Mouse (Mus musculus) cerebellum, adult (tissue): ENCODE measurements around the gene Med13l.
A peak's percentile ranks its signal among the peaks of the same experiment; 100 is the strongest.

ENCODE experiments used
- ATAC-seq: cut with Nextera tagmentation; 2 replicates; pipeline ENCODE4 v1.9.2; 2017; ENCODE audit warnings: mild to moderate bottlenecking, moderate library complexity, mixed read lengths; ENCODE audit not compliant: insufficient number of reproducible peaks, low FRiP score, low TSS enrichment

Gene Med13l

GRCm38 (mm10) chr5:118718070-118718469, 157.6 kb downstream of the Med13l start:
- ATAC-seq, result no peak

- ATAC-seq, result no peak
Measured at GRCm38 (mm10) chr5:118721416-118721815, 160.9 kb downstream of the Med13l start.

- no peak for ATAC-seq
Measured at GRCm38 (mm10) chr5:118721848-118722247, 161.4 kb downstream of the Med13l start.

- ATAC-seq, result no peak; the same call in 1 of the 2 replicates
Measured at GRCm38 (mm10) chr5:118722456-118722855, 162.0 kb downstream of the Med13l start.

GRCm38 (mm10) chr5:118725425-118725824, 164.9 kb downstream of the Med13l start:
- no peak for ATAC-seq

- ATAC-seq, result no peak
Measured at GRCm38 (mm10) chr5:118725886-118726505, 165.5 kb downstream of the Med13l start.

GRCm38 (mm10) chr5:118727336-118727735, 166.9 kb downstream of the Med13l start:
- no peak for ATAC-seq

GRCm38 (mm10) chr5:118732221-118732620, 171.7 kb downstream of the Med13l start:
- ATAC-seq, result peak; percentile 45; the same call in 1 of the 2 replicates

- ATAC-seq, result no peak
Measured at GRCm38 (mm10) chr5:118732651-118733050, 172.2 kb downstream of the Med13l start.

- ATAC-seq, result no peak
Measured at GRCm38 (mm10) chr5:118733566-118733965, 173.1 kb downstream of the Med13l start.

- ATAC-seq, result no peak
Measured at GRCm38 (mm10) chr5:118734455-118734854, 174.0 kb downstream of the Med13l start.

GRCm38 (mm10) chr5:118735738-118736137, 175.3 kb downstream of the Med13l start:
- ATAC-seq, result no peak

- no peak for ATAC-seq
Measured at GRCm38 (mm10) chr5:118737548-118737947, 177.1 kb downstream of the Med13l start.

- no peak for ATAC-seq
Measured at GRCm38 (mm10) chr5:118743067-118743466, 182.6 kb downstream of the Med13l start.

GRCm38 (mm10) chr5:118747026-118747425, 186.5 kb downstream of the Med13l start:
- ATAC-seq, result no peak

- ATAC-seq, result no peak
Measured at GRCm38 (mm10) chr5:118751446-118752179, 191.1 kb downstream of the Med13l start.

- no peak for ATAC-seq
Measured at GRCm38 (mm10) chr5:118752868-118753267, 192.4 kb downstream of the Med13l start.

GRCm38 (mm10) chr5:118753471-118754044, 193.1 kb downstream of the Med13l start:
- no peak for ATAC-seq

- ATAC-seq, result peak; percentile 51; the same call in 1 of the 2 replicates
Measured at GRCm38 (mm10) chr5:118754191-118754759, 193.8 kb downstream of the Med13l start.

- no peak for ATAC-seq
Measured at GRCm38 (mm10) chr5:118756078-118756477, 195.6 kb downstream of the Med13l start.
